In the genomic region with DNA sequence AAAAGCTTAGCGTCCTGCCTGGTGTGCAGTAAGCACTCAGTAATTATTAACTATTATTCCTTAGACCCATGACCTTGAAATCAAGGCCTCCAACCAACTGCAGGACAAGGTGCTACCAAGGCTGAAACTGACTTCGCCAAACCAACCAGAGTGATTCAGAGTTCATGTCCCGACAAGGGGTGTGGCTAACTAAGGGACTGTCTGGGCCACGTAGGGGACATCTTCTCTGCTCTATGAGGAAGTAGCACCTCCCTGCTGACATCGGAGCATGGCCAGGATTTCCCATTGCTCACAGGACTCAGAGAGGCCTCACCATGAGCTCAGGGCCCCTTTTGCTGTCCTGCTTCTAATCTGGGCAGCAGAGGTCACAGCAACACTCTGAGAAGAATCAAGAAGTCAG, we compare ENCODE assay signal across 16 mouse cellular contexts. TPM values are rescaled to one million over a fixed set of nuclear protein-coding genes. Genes with fewer than 3 reads are reported as not detected.
A peak's percentile ranks its signal among the peaks of the same experiment; 100 is the strongest.
DNase-seq lines count a peak whose midpoint lies in the region; ATAC-seq and TF ChIP-seq lines count a peak whose summit lies in the region.
"Had no signal": no experiment of that assay in that cellular context is flagged by ENCODE, and none has a peak within 500 bp of the region (broad histone marks: within the 10 kb centered on the region; RNA-seq: fewer than 3 reads in every experiment).

No protein-coding gene starts in this region.

- H3K4me1 ChIP-seq in kidney, embryonic 15.5 days: 0 out of 2 replicates have a peak, but pooled peaks cover under 1% of the 10 kb centered on the region
- no peaks in the 10 kb centered on the region for H3K4me1 ChIP-seq in intestine, postnatal 0 days (replicated peaks; ENCODE audit: control insufficient read depth, insufficient read depth, low read length)
- H3K4me1 ChIP-seq in stomach, embryonic 15.5 days: no peaks in the 10 kb centered on the region
- no peaks in the 10 kb centered on the region for H3K4me1 ChIP-seq in forebrain, postnatal 0 days (ENCODE audit: insufficient read depth)
- H3K4me1 ChIP-seq: neural tube, embryonic 13.5 days had no signal

- DNase-seq in kidney, postnatal 14 days: no peak
- DNase-seq in adrenal gland, postnatal 10 days: peak; percentile 29
- DNase-seq in frontal cortex, postnatal 14 days (ENCODE audit: low spot score in 2 of 2): no peak
- DNase-seq in urinary bladder, postnatal 10 days (ENCODE audit: low spot score): no peak
- no peak for DNase-seq in forebrain, postnatal 0 days
- DNase-seq: cerebellum, postnatal 14 days; lung, postnatal 14 days; midbrain, embryonic 14.5 days; retina, postnatal 1 day had no signal

- no peak overlapping the region for H3K4me2 ChIP-seq in kidney, embryonic 15.5 days
- H3K4me2 ChIP-seq in intestine, postnatal 0 days (replicated peaks; ENCODE audit: low read depth): no peak overlapping the region
- no peak overlapping the region for H3K4me2 ChIP-seq in stomach, embryonic 15.5 days
- H3K4me2 ChIP-seq in forebrain, postnatal 0 days (ENCODE audit: low read depth): no peak overlapping the region
- H3K4me2 ChIP-seq: hindbrain, embryonic 14.5 days; limb, embryonic 15.5 days; neural tube, embryonic 13.5 days had no signal

- 80% methylated on average over 5 of the region's 5 CpGs for WGBS in kidney, embryonic 15.5 days
- WGBS in intestine, postnatal 0 days: 46% methylated on average over 5 of the region's 5 CpGs
- WGBS in stomach, embryonic 15.5 days: 57% methylated on average over 5 of the region's 5 CpGs
- WGBS in forebrain, postnatal 0 days: 89% methylated on average over 5 of the region's 5 CpGs

- no peaks in the 10 kb centered on the region for H3K9me3 ChIP-seq in kidney, embryonic 15.5 days (replicated peaks)
- H3K9me3 ChIP-seq in intestine, postnatal 0 days (ENCODE audit: control insufficient read depth): no peaks in the 10 kb centered on the region
- H3K9me3 ChIP-seq in stomach, embryonic 15.5 days: no peaks in the 10 kb centered on the region; the same call in 1 of the 2 replicates
- H3K9me3 ChIP-seq in forebrain, postnatal 0 days (ENCODE audit: low read length): no peaks in the 10 kb centered on the region
- H3K9me3 ChIP-seq: limb, embryonic 15.5 days; neural tube, embryonic 13.5 days had no signal

- H3K27me3 ChIP-seq in kidney, embryonic 15.5 days: no peaks in the 10 kb centered on the region
- no peaks in the 10 kb centered on the region for H3K27me3 ChIP-seq in intestine, postnatal 0 days (replicated peaks; ENCODE audit: control insufficient read depth, insufficient read depth, low read length)
- no peaks in the 10 kb centered on the region for H3K27me3 ChIP-seq in stomach, embryonic 15.5 days (replicated peaks)
- no peaks in the 10 kb centered on the region for H3K27me3 ChIP-seq in forebrain, postnatal 0 days (ENCODE audit: insufficient read depth, low read length)
- H3K27me3 ChIP-seq: limb, embryonic 15.5 days; neural tube, embryonic 13.5 days had no signal

- ATAC-seq in kidney, embryonic 15.5 days (replicated peaks; ENCODE audit: low FRiP score): 0 out of 2 replicates have a peak, but pooled peaks have one; percentile 24
- peak; percentile 91 for ATAC-seq in intestine, postnatal 0 days
- peak; percentile 84 for ATAC-seq in stomach, embryonic 15.5 days (ENCODE audit: insufficient read depth, low FRiP score, low read depth)
- no peak for ATAC-seq in forebrain, postnatal 0 days

- H3K4me3 ChIP-seq in kidney, embryonic 15.5 days (replicated peaks): no peak overlapping the region
- no peak overlapping the region for H3K4me3 ChIP-seq in intestine, postnatal 0 days (ENCODE audit: low read depth, low read length)
- H3K4me3 ChIP-seq in stomach, embryonic 15.5 days (replicated peaks): no peak overlapping the region
- no peak overlapping the region for H3K4me3 ChIP-seq in forebrain, postnatal 0 days (ENCODE audit: low read depth, low read length)
- H3K4me3 ChIP-seq: left cerebral cortex, adult 2 months; limb, embryonic 15.5 days; neural tube, embryonic 13.5 days had no signal

- H3K9ac ChIP-seq in kidney, embryonic 15.5 days: no peak overlapping the region
- no peak overlapping the region for H3K9ac ChIP-seq in intestine, postnatal 0 days (ENCODE audit: low read depth, low read length)
- no peak overlapping the region for H3K9ac ChIP-seq in stomach, embryonic 15.5 days
- H3K9ac ChIP-seq in forebrain, postnatal 0 days: no peak overlapping the region
- H3K9ac ChIP-seq: hindbrain, embryonic 14.5 days; limb, embryonic 15.5 days; neural tube, embryonic 13.5 days had no signal

- peaks cover 81% of the 10 kb centered on the region for H3K36me3 ChIP-seq in kidney, embryonic 15.5 days
- H3K36me3 ChIP-seq in intestine, postnatal 0 days (ENCODE audit: control insufficient read depth, insufficient read depth): peaks cover 77% of the 10 kb centered on the region
- peaks cover 32% of the 10 kb centered on the region for H3K36me3 ChIP-seq in stomach, embryonic 15.5 days
- peaks cover 72% of the 10 kb centered on the region for H3K36me3 ChIP-seq in forebrain, postnatal 0 days (ENCODE audit: insufficient read depth)

- no peak overlapping the region for H3K27ac ChIP-seq in kidney, embryonic 15.5 days
- H3K27ac ChIP-seq in intestine, postnatal 0 days (ENCODE audit: low read depth, low read length): peak overlapping the region; percentile 86
- peak overlapping the region; percentile 67 for H3K27ac ChIP-seq in stomach, embryonic 15.5 days
- no peak overlapping the region for H3K27ac ChIP-seq in forebrain, postnatal 0 days (ENCODE audit: low read depth, low read length)
- H3K27ac ChIP-seq: hindbrain, embryonic 14.5 days; left cerebral cortex, adult 2 months; limb, embryonic 15.5 days; neural tube, embryonic 13.5 days had no signal

- TF ChIP-seq CTCF in intestine, postnatal 0 days (IDR thresholded peaks at IDR 0.05; ENCODE audit: low read depth): 0 out of 2 replicates have a peak, but pooled peaks have one; percentile 1
- no peak for TF ChIP-seq CTCF in forebrain, postnatal 0 days (IDR thresholded peaks at IDR 0.05; ENCODE audit: low read depth)

RNA-seq across cellular contexts. Expression of gene Elf3, which starts 7.5 kb away (rescaled TPM):
- polyA plus RNA-seq in kidney, embryonic 15.5 days (2015; fragmentation: Nextera tagmentation; extraction: Ambion mirVana): 25.8 and 30.7 TPM in 2 replicates
- total RNA-seq in adrenal gland, postnatal 10 days (2021): under 1 TPM; 0.21 to 0.39 TPM
- 159 and 164 TPM in 2 replicates for polyA plus RNA-seq in intestine, postnatal 0 days (2015; fragmentation: Nextera tagmentation; extraction: Ambion mirVana)
- 131 and 134 TPM in 2 replicates for polyA plus RNA-seq in stomach, embryonic 15.5 days (2015; fragmentation: Nextera tagmentation; extraction: Ambion mirVana)
- total RNA-seq in forebrain, postnatal 0 days (2014; rRNA removed): 0.08 TPM in 1 of 2 replicates, not detected in the other
- polyA plus RNA-seq in forebrain, postnatal 0 days (2015; fragmentation: Nextera tagmentation; extraction: Ambion mirVana): 0.21 and 0.31 TPM in 2 replicates
- total RNA-seq: left cerebral cortex, adult 2 months had no signal

RNA-seq across cellular contexts. Expression of gene Rnpep, which starts 18.1 kb away (rescaled TPM):
- polyA plus RNA-seq in kidney, embryonic 15.5 days (2015; fragmentation: Nextera tagmentation; extraction: Ambion mirVana): 88.0 and 93.4 TPM in 2 replicates
- total RNA-seq in adrenal gland, postnatal 10 days (2021): 10 to 100 TPM; 40.0 to 56.1 TPM
- 136 and 141 TPM in 2 replicates for polyA plus RNA-seq in intestine, postnatal 0 days (2015; fragmentation: Nextera tagmentation; extraction: Ambion mirVana)
- polyA plus RNA-seq in stomach, embryonic 15.5 days (2015; fragmentation: Nextera tagmentation; extraction: Ambion mirVana): 132 and 141 TPM in 2 replicates
- total RNA-seq in forebrain, postnatal 0 days (2014; rRNA removed): 61.6 and 63.9 TPM in 2 replicates
- 43.5 and 49.2 TPM in 2 replicates for polyA plus RNA-seq in forebrain, postnatal 0 days (2015; fragmentation: Nextera tagmentation; extraction: Ambion mirVana)

RNA-seq across cellular contexts. Expression of gene Timm17a, which starts 47.7 kb away (rescaled TPM):
- 210 and 234 TPM in 2 replicates for polyA plus RNA-seq in kidney, embryonic 15.5 days (2015; fragmentation: Nextera tagmentation; extraction: Ambion mirVana)
- 100 to 1,000 TPM; 277 to 292 TPM for total RNA-seq in adrenal gland, postnatal 10 days (2021)
- polyA plus RNA-seq in intestine, postnatal 0 days (2015; fragmentation: Nextera tagmentation; extraction: Ambion mirVana): 257 and 271 TPM in 2 replicates
- polyA plus RNA-seq in stomach, embryonic 15.5 days (2015; fragmentation: Nextera tagmentation; extraction: Ambion mirVana): 188 and 218 TPM in 2 replicates
- total RNA-seq in forebrain, postnatal 0 days (2014; rRNA removed): 29.9 and 36.1 TPM in 2 replicates
- polyA plus RNA-seq in forebrain, postnatal 0 days (2015; fragmentation: Nextera tagmentation; extraction: Ambion mirVana): 141 and 151 TPM in 2 replicates

RNA-seq across cellular contexts. Expression of gene Lmod1, which starts 58.8 kb away (rescaled TPM):
- 0.95 and 3.4 TPM in 2 replicates for polyA plus RNA-seq in kidney, embryonic 15.5 days (2015; fragmentation: Nextera tagmentation; extraction: Ambion mirVana)
- total RNA-seq in adrenal gland, postnatal 10 days (2021): 1 to 10 TPM; 1.7 to 3.8 TPM
- 11.8 and 13.5 TPM in 2 replicates for polyA plus RNA-seq in intestine, postnatal 0 days (2015; fragmentation: Nextera tagmentation; extraction: Ambion mirVana)
- polyA plus RNA-seq in stomach, embryonic 15.5 days (2015; fragmentation: Nextera tagmentation; extraction: Ambion mirVana): 13.0 and 14.0 TPM in 2 replicates
- total RNA-seq in forebrain, postnatal 0 days (2014; rRNA removed): 0.31 and 0.52 TPM in 2 replicates
- polyA plus RNA-seq in forebrain, postnatal 0 days (2015; fragmentation: Nextera tagmentation; extraction: Ambion mirVana): 0.21 TPM in 2 replicates

Comparison
In these comparisons a context has a peak if more than half of its experiments do, and no peak if none do; other contexts are left out.
1. H3K27ac ChIP-seq: peak in intestine, postnatal 0 days (single experiment) and stomach, embryonic 15.5 days (single experiment); none in kidney, embryonic 15.5 days (single experiment) and forebrain, postnatal 0 days (single experiment).
2. RNA of gene Elf3, which starts 7.5 kb away (polyA plus RNA-seq): 159 to 164 TPM in intestine, postnatal 0 days, 131 to 134 TPM in stomach, embryonic 15.5 days and 25.8 to 30.7 TPM in kidney, embryonic 15.5 days; 0.21 to 0.31 TPM in forebrain, postnatal 0 days; every median in the first group is over 10 times any median in the second.